Mouse (Mus musculus): ENCODE data around the gene Fhl3. TPM values are rescaled to one million over a fixed set of nuclear protein-coding genes. Genes with fewer than 3 reads are reported as not detected.
"Not testable (repeated sequence)": the region's sequence is repeated elsewhere in the genome, so short reads cannot be mapped to it uniquely, and the experiment has no call there.

The Fhl3 gene
- total RNA-seq, 2 experiments from 2014 or later, result 77.5 to 112 TPM

DNA sequence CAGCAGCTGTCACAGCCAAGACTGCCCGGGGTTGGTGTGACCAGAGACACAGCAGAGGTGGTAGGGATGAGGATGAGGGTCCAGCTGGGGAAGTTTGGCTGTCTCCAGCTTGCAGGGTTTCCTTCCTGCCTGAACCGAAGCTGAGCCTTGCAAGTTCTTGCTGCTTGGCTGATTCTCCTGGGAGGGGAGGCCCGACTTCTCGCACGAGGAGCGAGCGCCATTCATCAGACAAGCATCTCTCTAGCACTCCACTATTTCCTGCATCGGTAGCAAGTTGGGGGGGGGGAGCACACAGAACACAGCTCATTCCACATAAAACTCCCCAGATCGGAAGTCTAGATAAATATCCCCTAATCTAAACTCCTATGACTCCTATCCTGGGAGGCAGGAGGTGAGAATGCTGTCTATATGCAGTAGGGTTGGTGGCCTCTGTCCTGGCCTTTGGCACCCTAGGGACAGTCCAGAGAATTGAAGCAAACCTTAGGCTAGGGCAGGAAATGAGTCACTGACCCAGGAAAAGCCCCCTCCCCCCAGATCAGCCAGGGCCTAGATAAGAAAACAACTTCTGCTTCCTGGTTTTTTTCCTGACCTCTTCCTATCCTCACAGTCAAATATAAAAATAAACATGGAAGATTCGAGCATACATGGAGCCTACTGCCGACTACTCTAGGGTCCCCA is 4.4 kb downstream of the Fhl3 start:
- peak; percentile 61 for DNase-seq
- intact Hi-C loops (cut with DNase I; ENCODE audit: low total_unique reads), result no loop called here

DNA sequence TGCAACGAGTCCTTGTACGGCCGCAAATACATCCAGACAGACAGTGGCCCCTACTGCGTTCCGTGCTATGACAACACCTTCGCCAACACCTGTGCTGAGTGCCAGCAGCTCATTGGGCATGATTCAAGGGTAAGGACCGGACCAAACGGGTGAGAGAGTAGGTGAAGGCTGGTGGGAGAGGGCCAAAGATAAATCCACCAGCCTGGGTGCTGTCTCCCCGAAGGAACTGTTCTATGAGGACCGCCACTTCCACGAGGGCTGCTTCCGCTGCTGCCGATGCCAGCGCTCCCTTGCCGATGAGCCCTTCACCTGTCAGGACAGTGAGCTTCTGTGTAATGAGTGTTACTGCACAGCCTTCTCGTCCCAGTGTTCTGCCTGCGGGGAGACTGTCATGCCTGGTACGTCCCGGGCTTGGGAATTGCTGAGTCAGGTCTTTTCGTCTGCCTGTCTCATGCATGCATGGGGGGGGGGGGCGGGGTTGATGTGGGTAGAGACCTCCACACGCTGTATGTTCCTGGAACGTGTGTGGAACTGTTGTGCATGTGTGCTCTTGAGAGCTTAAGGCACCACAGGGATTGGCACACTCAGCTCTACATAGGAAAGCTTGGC is 5.3 kb downstream of the Fhl3 start:
- no peak for DNase-seq
- intact Hi-C loops (cut with DNase I; ENCODE audit: low total_unique reads), result no loop called here

DNA sequence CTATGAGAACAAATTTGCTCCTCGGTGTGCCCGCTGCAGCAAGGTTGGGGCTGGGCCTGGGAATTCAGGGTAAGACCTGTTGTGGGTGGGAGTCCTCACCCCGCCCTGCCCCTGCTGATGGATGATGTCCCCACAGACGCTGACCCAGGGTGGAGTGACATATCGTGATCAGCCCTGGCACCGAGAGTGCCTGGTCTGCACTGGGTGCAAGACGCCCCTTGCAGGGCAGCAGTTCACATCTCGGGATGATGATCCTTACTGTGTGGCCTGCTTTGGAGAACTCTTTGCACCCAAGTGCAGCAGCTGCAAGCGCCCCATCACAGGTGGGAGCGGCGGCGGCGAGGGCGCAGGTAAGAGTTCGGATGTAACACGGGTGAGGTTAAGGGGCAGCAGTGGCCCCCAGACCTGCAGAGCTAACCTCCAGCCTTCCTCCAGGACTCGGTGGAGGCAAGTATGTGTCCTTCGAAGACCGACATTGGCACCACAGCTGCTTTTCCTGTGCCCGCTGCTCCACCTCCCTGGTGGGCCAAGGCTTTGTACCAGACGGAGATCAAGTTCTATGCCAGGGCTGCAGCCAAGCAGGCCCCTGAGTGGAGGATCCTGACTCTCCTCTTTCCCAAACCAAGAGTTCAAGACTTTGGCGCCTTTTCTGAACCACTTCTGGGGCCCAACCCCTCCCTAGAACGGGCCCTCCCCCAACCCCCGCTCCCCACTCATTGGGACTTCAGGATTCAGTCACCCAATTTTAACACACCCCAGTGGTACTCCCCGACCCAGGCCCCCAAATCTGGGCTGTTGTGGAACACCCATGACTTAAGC is 7.1 kb downstream of the Fhl3 start:
- not testable (repeated sequence) for DNase-seq

DNA sequence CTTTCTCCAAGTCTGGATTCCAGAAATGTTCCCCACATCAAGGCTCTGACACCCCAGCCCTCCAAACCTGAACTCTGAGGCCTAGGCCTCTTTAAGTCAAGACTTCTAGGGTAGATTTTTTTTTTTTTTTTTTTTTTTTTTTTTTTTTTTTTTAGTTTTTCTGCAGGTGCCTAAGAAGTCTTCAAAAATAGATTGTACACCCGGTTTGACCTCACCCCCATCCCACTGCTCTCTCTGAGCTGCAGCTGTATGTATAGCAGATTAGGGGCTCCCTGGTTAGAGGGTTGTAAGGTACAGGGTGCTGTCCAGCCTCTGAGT is 7.7 kb downstream of the Fhl3 start:
- DNase-seq; intact Hi-C loops (cut with DNase I; ENCODE audit: low total_unique reads): not testable (repeated sequence)

More for the DNA sequence above, 7.1 kb downstream of the Fhl3 start:
- intact Hi-C loops (cut with DNase I; ENCODE audit: low total_unique reads), result not testable (repeated sequence)

DNA sequence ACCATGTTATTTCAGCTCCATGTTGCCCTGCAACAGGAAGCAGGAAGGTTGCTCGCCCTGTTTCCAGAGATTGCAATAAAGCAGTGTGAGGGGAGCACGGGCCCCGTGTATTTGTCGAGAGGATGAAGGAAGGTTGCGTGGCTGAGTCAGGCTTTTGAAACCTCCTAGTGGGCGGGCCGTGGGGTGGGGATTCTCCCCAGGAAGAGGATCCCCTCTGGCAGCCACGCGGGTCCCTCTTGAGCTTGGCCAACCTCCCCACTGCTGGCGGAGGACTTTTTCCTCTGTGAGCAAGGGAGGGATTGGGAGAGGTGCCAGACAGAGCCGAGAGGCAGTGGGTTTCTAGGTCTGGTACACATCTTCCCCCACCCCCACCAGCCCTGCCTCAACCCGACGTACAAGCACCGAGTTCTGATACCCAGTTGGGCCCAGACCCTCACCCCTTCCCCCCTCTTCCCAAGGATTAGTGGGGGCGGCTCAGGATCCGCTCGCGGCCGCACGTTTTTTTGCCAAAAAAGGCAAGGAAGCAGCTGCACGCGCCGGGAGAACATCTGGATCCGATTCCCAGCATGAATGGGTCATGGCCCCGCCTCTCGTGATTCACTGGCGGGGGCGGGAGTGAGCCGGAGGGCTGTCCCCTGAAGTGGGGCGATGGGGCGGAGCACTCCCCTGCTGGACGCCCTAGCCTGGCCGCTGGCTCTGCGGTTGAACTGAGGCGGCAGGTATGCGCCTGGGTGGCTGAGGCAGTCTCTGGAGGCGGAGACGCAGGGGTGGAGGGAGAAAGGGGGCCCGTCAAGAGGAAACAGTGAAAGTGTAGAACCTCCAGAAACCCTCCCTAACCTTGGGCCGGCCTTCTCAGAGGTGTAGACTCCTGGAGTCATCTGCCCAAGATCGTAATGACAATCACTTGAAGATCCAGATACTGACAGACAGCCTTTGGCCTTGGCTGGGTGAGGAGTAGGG is 8.3 kb downstream of the Fhl3 start:
- intact Hi-C loops (cut with DNase I; ENCODE audit: low total_unique reads), result no loop called here
- peak; percentile 95 for DNase-seq

DNA sequence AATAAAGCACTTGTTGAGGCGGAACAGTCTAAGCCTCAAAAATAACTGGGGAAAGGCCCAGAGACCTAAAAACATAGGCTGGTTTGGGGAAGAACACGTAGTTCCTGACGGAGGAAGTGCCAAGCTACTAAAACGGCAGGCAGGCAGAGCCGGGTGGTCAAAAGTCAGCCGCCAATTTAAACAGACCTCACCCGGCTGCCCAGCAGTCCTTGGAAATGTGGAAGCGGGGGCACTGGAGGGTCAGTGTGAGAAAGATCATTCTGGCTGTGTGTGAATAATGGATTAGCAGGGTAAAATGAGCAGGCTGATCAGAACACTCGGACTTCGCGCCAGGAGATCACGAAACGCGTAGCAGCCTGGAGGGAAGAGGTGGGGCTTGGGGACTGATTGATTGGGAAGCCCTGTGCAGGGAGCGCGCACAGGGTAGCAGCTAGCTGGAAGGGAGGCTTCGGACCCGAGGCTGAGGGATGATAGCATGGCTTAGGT is 9.5 kb downstream of the Fhl3 start:
- peak; percentile 52 for DNase-seq
- intact Hi-C loops (cut with DNase I; ENCODE audit: low total_unique reads), result loop anchor here (10.0 kb wide), 1 partner anchor 135 kb away; no protein-coding TSS in a partner anchor

DNA sequence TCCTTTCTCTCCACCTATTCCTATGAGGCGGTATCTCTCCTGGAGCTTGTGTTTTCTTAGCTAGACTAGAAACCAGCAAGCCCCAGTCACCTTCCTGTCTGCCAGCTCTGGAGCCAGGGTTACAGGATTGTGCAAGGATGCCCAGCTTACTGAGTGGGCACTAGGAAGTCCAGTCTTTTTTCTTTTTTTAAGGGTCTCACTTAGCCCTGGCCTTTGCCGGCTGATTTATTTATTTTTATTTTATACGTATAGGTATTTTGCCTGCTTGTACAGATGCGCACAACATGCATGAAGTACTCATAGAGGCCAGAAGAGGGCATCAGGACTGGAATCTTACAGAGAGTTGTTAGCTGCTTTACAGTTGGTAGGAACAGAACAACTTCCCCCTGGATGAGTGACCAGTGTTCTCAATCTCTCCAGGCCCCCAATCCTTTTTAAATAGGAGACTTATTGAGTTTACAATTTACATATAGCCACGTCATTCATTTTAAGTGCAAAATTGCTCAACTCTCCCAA is 10.3 kb downstream of the Fhl3 start:
- intact Hi-C loops (cut with DNase I; ENCODE audit: low total_unique reads), result loop anchor here (10.0 kb wide), 1 partner anchor 134 kb away; no protein-coding TSS in a partner anchor
- no peak for DNase-seq

DNA sequence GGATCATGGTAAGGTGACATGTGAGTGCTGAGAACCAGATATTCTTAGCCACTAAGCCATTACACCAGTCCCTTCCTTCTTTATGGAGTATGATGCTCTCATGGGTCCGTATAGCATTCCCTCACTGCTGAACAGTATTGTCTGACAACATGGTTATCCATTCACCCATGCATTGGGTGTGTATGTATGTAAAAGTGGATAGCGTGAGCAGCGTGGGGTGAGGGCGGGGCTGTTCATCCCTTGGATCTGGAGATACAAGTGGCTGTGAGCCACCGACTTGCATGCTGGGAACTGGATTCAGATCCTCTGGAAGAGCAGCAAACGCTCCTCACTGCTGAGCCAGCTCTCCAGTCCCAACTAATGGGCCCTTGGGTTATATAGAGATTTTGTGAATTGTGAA is 12.1 kb downstream of the Fhl3 start:
- intact Hi-C loops (cut with DNase I; ENCODE audit: low total_unique reads), result loop anchor here (10.0 kb wide), 1 partner anchor 132 kb away; no protein-coding TSS in a partner anchor
- DNase-seq, result no peak

DNA sequence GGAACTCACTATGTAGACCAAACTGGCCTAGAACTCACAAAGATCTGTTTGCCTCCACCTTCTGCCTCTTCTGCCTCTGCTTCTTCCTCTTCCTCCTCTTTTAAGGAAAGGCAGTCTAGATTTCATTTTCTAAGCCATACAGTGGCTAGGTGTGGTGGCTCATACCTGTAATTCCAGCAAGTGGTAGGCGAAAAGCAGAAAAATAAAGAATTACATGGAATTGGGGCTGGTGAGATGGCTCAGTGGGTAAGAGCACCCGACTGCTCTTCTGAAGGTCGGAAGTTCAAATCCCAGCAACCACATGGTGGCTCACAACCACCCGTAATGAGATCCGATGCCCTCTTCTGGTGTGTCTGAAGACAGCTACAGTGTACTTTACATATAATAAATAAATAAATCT is 13.3 kb downstream of the Fhl3 start:
- intact Hi-C loops (cut with DNase I; ENCODE audit: low total_unique reads), result loop anchor here (10.0 kb wide), 1 partner anchor 131 kb away; no protein-coding TSS in a partner anchor
- DNase-seq, result not testable (repeated sequence)

DNA sequence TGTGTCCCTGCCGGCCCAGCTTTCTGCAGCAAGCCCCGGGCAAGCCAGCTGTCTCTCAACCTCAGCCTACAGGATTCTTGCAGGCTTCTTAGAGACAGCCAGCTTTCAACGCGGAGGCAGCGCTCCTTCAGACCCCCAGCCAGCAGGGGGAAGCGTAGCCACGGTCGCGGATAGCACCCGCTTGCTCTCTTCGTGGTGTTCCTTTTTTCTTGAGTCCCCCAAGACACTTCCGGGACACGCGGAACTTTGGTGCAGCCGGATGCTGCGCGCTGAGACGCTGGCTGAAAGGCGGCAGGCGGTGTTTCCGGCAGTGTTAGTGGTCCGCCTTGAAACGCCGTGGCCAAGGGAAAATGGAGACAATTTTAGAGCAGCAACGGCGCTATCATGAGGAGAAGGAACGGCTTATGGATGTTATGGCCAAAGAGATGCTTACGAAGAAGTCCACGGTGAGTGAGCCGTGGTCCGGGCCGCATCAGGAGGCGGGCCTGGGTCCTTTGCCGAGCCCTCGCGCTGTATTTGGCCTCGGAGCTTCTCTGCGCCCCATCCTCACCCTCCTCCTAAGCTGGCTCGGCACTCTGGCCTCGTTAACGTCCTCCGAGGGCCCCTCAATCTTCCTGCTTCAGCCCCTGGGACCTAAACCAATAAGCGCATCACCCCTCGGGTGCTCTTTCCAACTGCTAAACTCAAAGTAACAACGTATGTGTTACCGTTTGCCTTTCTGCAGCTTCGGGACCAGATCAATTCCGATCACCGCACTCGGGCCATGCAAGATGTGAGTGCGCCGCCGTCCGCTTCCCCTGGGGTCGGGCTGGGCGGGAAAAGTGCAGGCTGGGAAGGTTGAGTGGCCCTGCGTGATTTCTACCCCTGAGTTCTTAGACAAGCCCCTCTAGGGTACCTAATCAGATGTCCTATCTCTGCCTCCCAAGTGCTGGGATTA is 14.3 kb downstream of the Fhl3 start, which contains the start of gene Sf3a3:
Gene Sf3a3, plus strand, starts transcription at position 232 of the 937 bp plus-strand sequence.
- DNase-seq, result peak; percentile 93
- intact Hi-C loops (cut with DNase I; ENCODE audit: low total_unique reads), result loop anchor here (10.0 kb wide), 1 partner anchor 130 kb away; no protein-coding TSS in a partner anchor

DNA sequence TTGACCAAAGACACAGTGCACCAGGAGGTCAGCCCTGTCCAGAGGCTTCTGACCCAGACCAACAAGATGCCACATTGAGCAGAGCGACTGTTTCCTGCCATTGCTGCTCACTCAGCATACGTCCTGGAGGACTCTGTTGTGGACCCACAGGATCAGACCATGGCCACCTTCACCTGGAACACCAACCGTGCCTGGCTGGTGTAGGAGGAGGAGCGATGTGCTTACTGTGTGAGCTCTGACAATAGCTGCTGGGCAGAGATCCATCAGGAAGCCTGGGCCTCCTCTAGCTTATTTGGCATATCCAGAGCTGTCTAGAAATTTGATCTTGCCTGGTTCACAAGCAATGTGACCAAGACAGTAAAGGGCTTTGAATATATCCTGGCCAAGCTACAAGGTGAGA is 18.6 kb downstream of the Fhl3 start:
- DNase-seq, result no peak
- intact Hi-C loops (cut with DNase I; ENCODE audit: low total_unique reads), result loop anchor here (10.0 kb wide), 1 partner anchor 126 kb away; no protein-coding TSS in a partner anchor

DNA sequence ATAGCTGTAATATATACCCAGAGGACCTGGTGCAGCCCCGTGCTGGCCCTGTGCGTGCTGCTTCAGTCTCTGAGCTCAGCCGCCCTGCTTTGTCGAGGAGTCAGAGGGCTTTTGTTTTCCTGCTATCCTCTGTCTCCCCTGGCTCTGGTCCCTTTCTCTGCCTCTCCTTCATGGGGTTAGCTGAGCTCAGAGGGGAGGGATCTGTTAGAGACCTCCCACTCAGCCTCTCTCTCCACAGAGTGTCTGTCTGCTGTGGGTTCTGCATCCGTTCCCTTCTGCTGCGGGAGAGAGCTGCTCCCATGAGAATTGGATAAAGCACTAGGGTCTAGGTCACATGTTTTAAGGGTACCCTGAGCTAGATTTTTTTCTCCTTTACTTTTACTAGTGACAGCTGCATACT is 25.6 kb downstream of the Fhl3 start:
- intact Hi-C loops (cut with DNase I; ENCODE audit: low total_unique reads), result no loop called here
- no peak for DNase-seq

DNA sequence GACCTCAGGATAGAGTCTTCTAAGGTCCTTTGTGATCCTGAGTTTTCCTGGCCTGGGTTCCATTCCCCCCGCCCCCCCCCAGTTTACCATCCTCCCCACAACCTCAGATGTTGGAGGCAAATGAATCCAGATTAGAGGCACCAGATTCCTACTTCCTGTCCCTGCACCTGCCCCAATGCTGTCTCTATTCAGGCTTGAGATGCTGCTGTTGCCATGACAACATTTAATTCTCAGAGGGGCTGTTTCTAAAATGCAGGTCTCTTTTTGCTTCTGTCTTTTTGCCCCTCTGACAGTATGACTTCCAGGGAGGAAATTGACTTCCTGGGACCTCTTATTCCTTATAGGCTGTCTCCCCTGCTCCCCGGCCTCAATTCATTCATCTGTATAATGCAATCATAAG is 36.5 kb downstream of the Fhl3 start:
- intact Hi-C loops (cut with DNase I; ENCODE audit: low total_unique reads), result no loop called here
- DNase-seq, result no peak

DNA sequence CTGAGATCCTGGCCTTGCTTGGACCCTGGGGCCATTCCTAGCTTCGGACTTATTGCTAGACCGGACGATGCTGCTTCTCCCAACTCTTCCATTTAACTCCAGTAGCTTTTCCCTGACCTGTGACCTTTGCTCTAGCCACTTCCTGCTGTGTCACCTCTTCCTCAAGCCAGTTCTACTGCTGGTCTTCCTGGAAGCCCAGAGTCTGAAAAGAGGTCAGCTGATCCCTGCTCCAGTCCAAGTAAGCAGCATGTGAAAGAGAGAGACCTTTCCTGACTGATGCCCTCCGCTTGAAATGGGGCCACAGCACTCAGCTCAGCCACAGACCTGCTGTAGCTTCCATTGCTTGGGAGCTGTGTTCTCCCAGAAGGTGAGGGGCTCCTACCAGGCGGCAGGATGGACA is 37.0 kb downstream of the Fhl3 start:
- intact Hi-C loops (cut with DNase I; ENCODE audit: low total_unique reads), result no loop called here

DNA sequence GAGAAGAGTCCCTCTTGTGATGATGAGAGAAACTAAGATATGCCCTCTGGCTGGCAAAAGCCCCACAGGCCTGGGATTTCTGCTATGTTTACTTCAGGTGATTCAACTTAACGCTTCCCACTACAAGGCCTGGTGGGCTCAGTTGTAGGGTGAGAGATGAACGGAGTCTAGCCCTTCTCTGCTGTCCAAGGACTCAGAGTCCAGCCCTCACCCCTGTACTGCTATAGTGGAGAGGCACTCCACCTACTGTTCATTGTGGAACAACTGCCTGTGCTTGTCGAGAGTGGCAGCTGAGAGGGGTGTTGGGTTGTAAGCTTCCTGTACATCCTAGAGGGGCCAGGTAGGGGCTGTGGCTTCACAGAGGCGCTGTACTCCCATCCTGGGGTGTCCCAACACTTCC is 37.5 kb downstream of the Fhl3 start:
- DNase-seq, result no peak
- intact Hi-C loops (cut with DNase I; ENCODE audit: low total_unique reads), result loop anchor here (2.0 kb wide), 1 partner anchor 23 kb away; no protein-coding TSS in a partner anchor

More for the DNA sequence above, 37.0 kb downstream of the Fhl3 start:
- no peak for DNase-seq

DNA sequence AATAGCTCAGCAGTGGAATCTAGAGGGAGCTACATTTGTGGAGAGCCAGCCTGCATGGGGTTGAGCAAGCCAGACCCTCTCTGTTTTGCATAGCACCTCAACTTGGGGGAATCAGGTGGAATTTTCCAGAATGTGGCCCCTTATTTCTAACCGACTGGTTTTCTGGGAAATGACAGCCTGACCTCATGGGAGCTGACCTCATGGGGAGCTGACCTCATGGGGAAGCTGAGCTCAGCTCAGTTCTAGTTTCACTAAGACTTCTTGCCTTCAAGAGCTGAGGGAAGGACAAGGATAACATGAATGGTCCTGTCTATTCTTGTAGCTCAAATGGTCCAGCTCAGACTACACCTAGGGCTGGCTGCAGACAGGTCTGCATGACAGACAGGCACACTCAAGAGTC is 38.3 kb downstream of the Fhl3 start:
- DNase-seq, result no peak
- intact Hi-C loops (cut with DNase I; ENCODE audit: low total_unique reads), result loop anchor here (2.0 kb wide), 1 partner anchor 22 kb away; no protein-coding TSS in a partner anchor

Data from gastrocnemius, postnatal 14 days (tissue).